In genomic region chr3:41484920-41485319, GRCm38 (mm10) we compare ENCODE assay signal across 12 mouse cellular contexts.
"Had no signal": no experiment of that assay in that cellular context is flagged by ENCODE, and none has a peak within 500 bp of the region (broad histone marks: within the 10 kb centered on the region; RNA-seq: fewer than 3 reads in every experiment).

No protein-coding gene starts in this region.

- H3K27me3 ChIP-seq: megakaryocyte, embryonic 14.5 days; midbrain, embryonic 13.5 days; midbrain, embryonic 15.5 days; neural tube, embryonic 12.5 days had no signal

- DNase-seq: lung, adult 2 months; lung, postnatal 14 days; lung, postnatal 36 days; right cerebral cortex, postnatal 14 days; thymus, adult 18-20 months; thymus, postnatal 14 days; thymus, postnatal 36 days had no signal

- ATAC-seq: lung, postnatal 0 days; midbrain, embryonic 13.5 days; midbrain, embryonic 15.5 days had no signal
